Mouse (Mus musculus): ENCODE measurements around the gene 1700001C02Rik. TPM values are rescaled to one million over a fixed set of nuclear protein-coding genes. Genes with fewer than 3 reads are reported as not detected.

The 1700001C02Rik gene
- total and polyA plus RNA-seq, 2 experiments = not detected

DNA sequence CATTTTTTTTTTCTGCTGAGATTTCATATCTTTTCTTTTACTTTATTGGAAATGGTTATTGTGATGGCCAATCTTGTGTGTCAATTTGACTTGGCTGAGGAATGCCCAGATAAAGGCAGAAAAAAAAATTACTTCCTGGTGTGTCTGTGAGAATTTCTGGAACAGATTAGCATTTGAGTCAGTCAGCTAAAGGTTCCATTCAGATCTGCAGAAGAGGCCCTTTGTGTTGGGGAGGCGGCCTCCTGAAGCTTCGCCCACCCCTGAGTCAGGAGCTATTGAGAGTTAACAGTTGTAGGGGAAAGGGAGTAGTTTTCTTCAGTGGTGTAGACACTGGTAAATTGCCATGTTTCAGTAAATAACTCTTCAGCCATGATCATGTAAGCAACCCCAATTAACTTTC lies 29.4 kb downstream of the 1700001C02Rik start:
- Histone ChIP-seq H3K27me3 (ENCODE audit: control insufficient read depth, insufficient read depth, low read length) (no peaks in the 10 kb centered on the region), H3K4me3 (ENCODE audit: insufficient read depth, low read depth, low read length) (no peak overlapping the region), H3K27ac (replicated peaks; ENCODE audit: insufficient read depth, low read depth, low read length) (no peak overlapping the region), H3K36me3 (ENCODE audit: control insufficient read depth, insufficient read depth, low read length) (no peaks in the 10 kb centered on the region), H3K4me1 (ENCODE audit: control insufficient read depth, insufficient read depth, low read length) (no peaks in the 10 kb centered on the region), H3K9ac (ENCODE audit: low read depth, low read length) (no peak overlapping the region), H3K79me2 (ENCODE audit: control insufficient read depth, insufficient read depth, low read length) (no peaks in the 10 kb centered on the region)
- TF ChIP-seq POLR2A (IDR thresholded peaks at IDR 0.05; ENCODE audit: extremely low read depth, insufficient read depth, low read length) = no peak
- TF ChIP-seq CTCF (IDR thresholded peaks at IDR 0.05; ENCODE audit: low read depth, low read length) = no peak
- 96% methylated on average over 2 of the region's 2 CpGs for WGBS
- no peak for DNase-seq (ENCODE audit: extremely low read depth, low read depth, low spot score)

DNA sequence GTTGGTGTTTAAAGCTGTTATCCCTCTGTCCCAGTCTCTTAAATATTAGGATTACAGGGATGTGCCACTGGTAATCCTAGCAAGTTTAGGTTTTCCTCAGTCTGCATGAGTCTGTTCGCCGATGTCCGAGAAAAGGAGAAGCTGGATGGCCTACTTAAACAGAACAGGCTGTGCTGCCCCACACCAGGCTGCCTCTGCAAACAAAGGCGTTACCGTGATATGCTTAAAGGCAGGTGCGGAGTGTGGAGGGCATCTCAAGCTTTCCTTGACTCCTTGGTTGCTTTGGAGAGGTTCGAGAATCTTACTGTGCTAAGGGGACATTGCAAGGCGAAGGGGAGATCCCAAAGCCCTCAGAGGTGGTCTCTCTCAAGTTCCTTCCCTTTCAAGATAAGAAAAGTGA lies 31.0 kb downstream of the 1700001C02Rik start:
- Histone ChIP-seq H3K9ac (ENCODE audit: low read depth, low read length) (no peak overlapping the region), H3K36me3 (ENCODE audit: control insufficient read depth, insufficient read depth, low read length) (no peaks in the 10 kb centered on the region), H3K4me3 (ENCODE audit: insufficient read depth, low read depth, low read length) (no peak overlapping the region), H3K27me3 (ENCODE audit: control insufficient read depth, insufficient read depth, low read length) (no peaks in the 10 kb centered on the region), H3K4me1 (ENCODE audit: control insufficient read depth, insufficient read depth, low read length) (no peaks in the 10 kb centered on the region), H3K79me2 (ENCODE audit: control insufficient read depth, insufficient read depth, low read length) (no peaks in the 10 kb centered on the region), H3K27ac (replicated peaks; ENCODE audit: insufficient read depth, low read depth, low read length) (no peak overlapping the region)
- TF ChIP-seq POLR2A (IDR thresholded peaks at IDR 0.05; ENCODE audit: extremely low read depth, insufficient read depth, low read length) (no peak), CTCF (IDR thresholded peaks at IDR 0.05; ENCODE audit: low read depth, low read length) (no peak)
- 68% methylated on average over 8 of the region's 8 CpGs for WGBS
- DNase-seq (ENCODE audit: extremely low read depth, low read depth, low spot score) = no peak

DNA sequence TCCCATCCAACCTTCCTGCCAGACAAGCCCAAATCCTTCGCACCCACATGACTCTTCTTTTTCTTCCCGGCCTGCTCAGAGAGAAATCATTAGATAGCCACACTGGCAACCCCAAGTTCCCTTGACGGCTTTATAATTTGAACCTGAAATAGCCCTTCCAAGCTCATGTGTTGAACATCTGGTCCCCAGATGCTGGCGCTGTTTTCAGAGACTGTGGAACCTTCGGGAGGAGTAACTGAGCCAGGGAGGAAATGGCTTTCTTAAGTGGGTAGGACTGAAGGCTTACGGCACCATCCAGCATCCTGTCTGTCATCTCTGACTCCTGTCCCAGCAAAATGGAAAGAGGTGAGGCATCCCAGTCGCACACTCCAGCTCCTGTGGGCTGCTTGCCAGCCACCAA lies 31.5 kb downstream of the 1700001C02Rik start:
- no peak for DNase-seq (ENCODE audit: extremely low read depth, low read depth, low spot score)
- Histone ChIP-seq H3K36me3 (ENCODE audit: control insufficient read depth, insufficient read depth, low read length) (no peaks in the 10 kb centered on the region), H3K27me3 (ENCODE audit: control insufficient read depth, insufficient read depth, low read length) (no peaks in the 10 kb centered on the region), H3K9ac (ENCODE audit: low read depth, low read length) (no peak overlapping the region), H3K4me3 (ENCODE audit: insufficient read depth, low read depth, low read length) (no peak overlapping the region), H3K27ac (replicated peaks; ENCODE audit: insufficient read depth, low read depth, low read length) (no peak overlapping the region), H3K4me1 (ENCODE audit: control insufficient read depth, insufficient read depth, low read length) (no peaks in the 10 kb centered on the region), H3K79me2 (ENCODE audit: control insufficient read depth, insufficient read depth, low read length) (no peaks in the 10 kb centered on the region)
- 86% methylated on average over 7 of the region's 7 CpGs for WGBS
- no peak for TF ChIP-seq CTCF (IDR thresholded peaks at IDR 0.05; ENCODE audit: low read depth, low read length)
- TF ChIP-seq POLR2A (IDR thresholded peaks at IDR 0.05; ENCODE audit: extremely low read depth, insufficient read depth, low read length) = no peak

DNA sequence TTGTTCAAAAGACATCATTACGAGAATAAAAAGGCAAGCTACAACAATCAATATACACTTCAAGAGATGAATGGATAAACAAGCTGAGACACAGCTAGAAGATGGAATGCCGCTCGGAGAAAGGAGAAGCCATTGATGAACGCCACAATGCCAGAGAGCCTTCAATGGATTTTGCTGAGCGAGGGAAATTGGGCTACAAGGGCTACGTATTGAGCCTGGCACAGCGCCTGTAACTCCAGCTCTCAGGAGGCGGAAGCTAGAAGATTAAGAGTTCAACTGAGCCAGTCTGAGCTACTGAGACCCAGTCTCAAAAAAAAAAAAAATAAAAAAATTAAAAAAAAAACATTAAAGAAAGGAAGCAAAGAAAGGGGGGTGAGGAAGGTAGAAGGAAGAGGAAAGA lies 47.3 kb downstream of the 1700001C02Rik start:
- Histone ChIP-seq H3K4me1 (ENCODE audit: control insufficient read depth, insufficient read depth, low read length) (no peaks in the 10 kb centered on the region), H3K27me3 (ENCODE audit: control insufficient read depth, insufficient read depth, low read length) (no peaks in the 10 kb centered on the region), H3K9ac (ENCODE audit: low read depth, low read length) (no peak overlapping the region), H3K4me3 (ENCODE audit: insufficient read depth, low read depth, low read length) (no peak overlapping the region), H3K36me3 (ENCODE audit: control insufficient read depth, insufficient read depth, low read length) (no peaks in the 10 kb centered on the region), H3K27ac (replicated peaks; ENCODE audit: insufficient read depth, low read depth, low read length) (no peak overlapping the region), H3K79me2 (ENCODE audit: control insufficient read depth, insufficient read depth, low read length) (no peaks in the 10 kb centered on the region)
- 83% methylated on average over 8 of the region's 8 CpGs for WGBS
- TF ChIP-seq POLR2A (IDR thresholded peaks at IDR 0.05; ENCODE audit: extremely low read depth, insufficient read depth, low read length) = no peak
- TF ChIP-seq CTCF (IDR thresholded peaks at IDR 0.05; ENCODE audit: low read depth, low read length) = no peak
- no peak for DNase-seq (ENCODE audit: extremely low read depth, low read depth, low spot score)

DNA sequence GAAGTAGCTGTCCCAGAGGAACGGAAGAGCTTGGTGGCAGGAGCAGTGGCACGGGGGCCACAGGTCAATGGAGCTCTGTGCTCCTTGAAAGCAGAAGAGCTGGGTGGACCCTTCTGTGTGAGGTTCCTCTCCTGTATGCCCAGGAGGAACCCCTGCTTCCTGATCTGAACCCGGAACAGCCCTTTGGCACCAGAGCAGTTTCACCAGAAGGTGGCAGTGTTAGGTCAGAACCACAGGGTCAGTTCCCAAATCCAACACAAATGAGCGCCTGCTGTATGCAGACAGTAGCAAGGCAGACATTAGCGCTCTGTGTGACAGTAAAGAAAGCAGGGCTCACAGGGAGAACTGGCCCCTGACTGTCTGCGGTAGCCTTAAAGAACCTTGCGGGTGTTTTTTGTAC lies 50.5 kb downstream of the 1700001C02Rik start:
- WGBS = 50% methylated on average over 7 of the region's 7 CpGs

DNA sequence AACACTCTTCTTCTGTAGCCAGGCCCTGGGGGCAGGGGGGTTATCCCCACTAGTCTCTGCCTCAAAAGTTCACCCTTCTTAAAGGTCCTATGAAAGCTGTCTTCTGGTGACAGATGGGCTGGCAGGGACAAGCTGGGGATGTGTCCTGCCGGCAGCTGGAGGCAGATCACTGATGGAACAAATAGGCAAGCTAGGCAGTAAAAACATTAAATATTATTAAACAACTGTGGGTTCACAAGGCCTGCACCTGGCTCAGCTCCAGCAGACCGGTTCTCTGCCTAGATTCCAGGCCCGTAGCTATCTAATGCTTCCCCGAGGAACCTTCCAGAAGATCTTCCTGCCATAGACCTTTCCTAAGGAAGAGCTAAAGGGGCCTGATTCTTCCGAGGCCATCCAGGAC lies 52.3 kb downstream of the 1700001C02Rik start:
- no peaks in the 10 kb centered on the region for H3K79me2 ChIP-seq (ENCODE audit: control insufficient read depth, insufficient read depth, low read length)
- H3K27me3 ChIP-seq (ENCODE audit: control insufficient read depth, insufficient read depth, low read length) = no peaks in the 10 kb centered on the region
- H3K36me3 ChIP-seq (ENCODE audit: control insufficient read depth, insufficient read depth, low read length) = no peaks in the 10 kb centered on the region
- 80% methylated on average over 5 of the region's 5 CpGs for WGBS
- H3K9ac ChIP-seq (ENCODE audit: low read depth, low read length) = no peak overlapping the region
- TF ChIP-seq POLR2A (IDR thresholded peaks at IDR 0.05; ENCODE audit: extremely low read depth, insufficient read depth, low read length) (no peak), CTCF (IDR thresholded peaks at IDR 0.05; ENCODE audit: low read depth, low read length) (no peak)
- peaks cover 3% of the 10 kb centered on the region; the same call in 1 of the 2 replicates for H3K4me1 ChIP-seq (ENCODE audit: control insufficient read depth, insufficient read depth, low read length)
- H3K4me3 ChIP-seq (ENCODE audit: insufficient read depth, low read depth, low read length) = no peak overlapping the region
- no peak overlapping the region for H3K27ac ChIP-seq (replicated peaks; ENCODE audit: insufficient read depth, low read depth, low read length)
- peak; percentile 15 for DNase-seq (ENCODE audit: extremely low read depth, low read depth, low spot score)

More for the DNA sequence above, 50.5 kb downstream of the 1700001C02Rik start:
- no peaks in the 10 kb centered on the region for H3K79me2 ChIP-seq (ENCODE audit: control insufficient read depth, insufficient read depth, low read length)
- H3K9ac ChIP-seq (ENCODE audit: low read depth, low read length) = no peak overlapping the region
- peak; percentile 55 for DNase-seq (ENCODE audit: extremely low read depth, low read depth, low spot score)
- no peaks in the 10 kb centered on the region for H3K4me1 ChIP-seq (ENCODE audit: control insufficient read depth, insufficient read depth, low read length)
- TF ChIP-seq CTCF (IDR thresholded peaks at IDR 0.05; ENCODE audit: low read depth, low read length) (peak; percentile 87), POLR2A (IDR thresholded peaks at IDR 0.05; ENCODE audit: extremely low read depth, insufficient read depth, low read length) (no peak)
- no peak overlapping the region for H3K4me3 ChIP-seq (ENCODE audit: insufficient read depth, low read depth, low read length)
- H3K27ac ChIP-seq (replicated peaks; ENCODE audit: insufficient read depth, low read depth, low read length) = no peak overlapping the region
- no peaks in the 10 kb centered on the region for H3K36me3 ChIP-seq (ENCODE audit: control insufficient read depth, insufficient read depth, low read length)
- no peaks in the 10 kb centered on the region for H3K27me3 ChIP-seq (ENCODE audit: control insufficient read depth, insufficient read depth, low read length)

Data from liver, adult 2 months (tissue).